Mouse (Mus musculus): ENCODE data around the gene Btn1a1.

- no peak for TF ChIP-seq CTCF (IDR thresholded peaks at IDR 0.05; ENCODE audit: low read depth)
- no peak for TF ChIP-seq EP300 (IDR thresholded peaks at IDR 0.05; ENCODE audit: low read depth)
Observed at GRCm38 (mm10) chr13:23495526-23495925, 29.8 kb upstream of the Btn1a1 start.
